Mouse (Mus musculus): ENCODE measurements at regions not wholly inside any gene's neighbourhood (a gene's known extent, or its start where the extent isn't known, plus 50 kb on each side); places are given as distances from the start of the nearest gene placed in this dataset.

DNA sequence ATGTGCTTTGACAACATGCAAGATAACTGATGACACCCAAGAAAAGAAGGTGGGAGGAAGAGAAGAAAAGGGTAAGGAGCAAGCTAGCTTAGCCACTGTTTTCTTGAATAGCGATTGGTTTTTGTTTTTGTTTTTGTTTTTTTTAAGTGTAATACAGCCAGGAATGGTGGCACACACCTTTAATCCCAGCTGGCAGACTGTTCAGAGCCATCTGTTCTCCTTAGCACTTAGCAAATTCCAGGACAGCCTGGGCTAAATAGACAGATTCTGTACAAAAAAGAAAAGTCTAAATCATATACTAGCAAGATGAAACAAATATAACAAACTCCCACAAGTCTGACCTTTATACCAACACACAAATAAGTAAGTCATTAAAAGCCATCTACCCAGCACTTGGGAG is 50.4 kb upstream of the Nabp1 start:
- Histone ChIP-seq H3K27me3 (replicated peaks) (no peaks in the 10 kb centered on the region), H3K9me3 (no peaks in the 10 kb centered on the region), H3K36me3 (replicated peaks; ENCODE audit: low read length) (no peaks in the 10 kb centered on the region), H3K4me1 (peaks cover 23% of the 10 kb centered on the region), H3K4me3 (replicated peaks) (no peak overlapping the region)
- TF ChIP-seq GATA1 (IDR thresholded peaks at IDR 0.05; ENCODE audit: borderline replicate concordance, low read length): no peak
- no peak for TF ChIP-seq FLI1 (IDR thresholded peaks at IDR 0.05; ENCODE audit: low read length)

Measured in megakaryocyte, embryonic 14.5 days (primary cell).